Mouse (Mus musculus) kidney, postnatal 0 days (tissue): ENCODE data around the gene Commd8. TPM values are rescaled to one million over a fixed set of nuclear protein-coding genes. Genes with fewer than 3 reads are reported as not detected.

Experiments
- ATAC-seq: fragments of 200-750 bp; cut with Nextera tagmentation; replicated peaks from 2 replicates; pipeline ENCODE4 v1.8.0; 2017; ENCODE audit warnings: low read depth, moderate number of reproducible peaks, moderate TSS enrichment, moderate library complexity; ENCODE audit not compliant: low FRiP score
- DNase-seq: peaks from one replicate; pipeline ENCODE4 v3.0.0-alpha.2; 2016; ENCODE audit warnings: low spot score
- H3K27ac ChIP-seq: fragments of 300-500 bp; sonication (generic); 2 replicates; pipeline ENCODE4 v1.5.1; 2014; ENCODE audit warnings: mild to moderate bottlenecking
- H3K27me3 ChIP-seq: fragments of 300-500 bp; sonication (generic); 2 replicates; pipeline ENCODE4 v1.6.1; 2014; ENCODE audit warnings: low read length, mixed read lengths; ENCODE audit not compliant: insufficient read depth
- H3K36me3 ChIP-seq: fragments of 300-500 bp; sonication (generic); 2 replicates; pipeline ENCODE4 v1.6.1; 2014; ENCODE audit warnings: low read length, mixed read lengths; ENCODE audit not compliant: insufficient read depth
- H3K4me1 ChIP-seq: fragments of 300-500 bp; sonication (generic); replicated peaks from 2 replicates; pipeline ENCODE4 v1.6.1; 2014; ENCODE audit warnings: antibody characterized with exemption, low read length, mixed read lengths; ENCODE audit not compliant: insufficient read depth
- H3K4me2 ChIP-seq: fragments of 300-500 bp; sonication (generic); 2 replicates; pipeline ENCODE4 v1.6.1; 2014; ENCODE audit warnings: mild to moderate bottlenecking, low read length, moderate library complexity, mixed read lengths
- H3K4me3 ChIP-seq: fragments of 300-500 bp; sonication (generic); replicated peaks from 2 replicates; pipeline ENCODE4 v1.5.1; 2014; ENCODE audit warnings: low read depth, low read length
- H3K9ac ChIP-seq: fragments of 300-500 bp; sonication (generic); 2 replicates; pipeline ENCODE4 v1.6.1; 2014; ENCODE audit warnings: low read depth, low read length
- H3K9me3 ChIP-seq: fragments of 300-500 bp; sonication (generic); replicated peaks from 2 replicates; pipeline ENCODE4 v1.6.1; 2016; ENCODE audit warnings: low read length, inconsistent platforms, mixed read lengths
- CTCF ChIP-seq: IDR thresholded peaks from 2 replicates; pipeline ENCODE4 v1.5.1; 2016; ENCODE audit warnings: antibody characterized with exemption, low read depth, mild to moderate bottlenecking, moderate library complexity
- WGBS: fragments of 180-500 bp; shearing (Covaris S2); extraction: QIAGEN DNeasy Blood & Tissue Kit; methylation state at CpG from one replicate; pipeline ENCODE4 v1.1.7; 2014; 5-methylcytosine and 5-hydroxymethylcytosine counted together
- polyA plus RNA-seq: library from polyadenylated mRNA; unstranded; fragments of >200 nt; fragmentation: Nextera tagmentation; extraction: Ambion mirVana; gene quantifications from 2 replicates; pipeline ENCODE4 v1.2.1, GENCODE M21; 2015

Gene Commd8
- polyA plus RNA-seq, 1 experiment from 2014 or later, result 163 TPM

GRCm38 (mm10) chr5:72139619-72140018 lies 28.4 kb downstream of the Commd8 start:
- no peak overlapping the region for H3K4me3 ChIP-seq
- no peak overlapping the region for H3K4me2 ChIP-seq
- H3K36me3 ChIP-seq, result no peaks in the 10 kb centered on the region
- H3K9me3 ChIP-seq, result no peaks in the 10 kb centered on the region
- H3K27me3 ChIP-seq, result no peaks in the 10 kb centered on the region
- 43% methylated on average over 1 of the region's 1 CpGs for WGBS
- no peaks in the 10 kb centered on the region for H3K4me1 ChIP-seq
- no peak for ATAC-seq
- H3K27ac ChIP-seq, result no peak overlapping the region
- DNase-seq, result no peak
- H3K9ac ChIP-seq, result no peak overlapping the region
- no peak for TF ChIP-seq CTCF

- WGBS, result 87% methylated on average over 7 of the region's 7 CpGs
- Histone ChIP-seq H3K4me2 (no peak overlapping the region), H3K9ac (no peak overlapping the region), H3K27ac (no peak overlapping the region), H3K9me3 (no peaks in the 10 kb centered on the region), H3K4me1 (no peaks in the 10 kb centered on the region), H3K36me3 (no peaks in the 10 kb centered on the region), H3K27me3 (no peaks in the 10 kb centered on the region), H3K4me3 (no peak overlapping the region)
- DNase-seq, result no peak
- TF ChIP-seq CTCF, result no peak
- ATAC-seq, result no peak
Measured at GRCm38 (mm10) chr5:72138256-72138655, 29.7 kb downstream of the Commd8 start.

GRCm38 (mm10) chr5:72133906-72134305 lies 34.1 kb downstream of the Commd8 start:
- H3K36me3 ChIP-seq, result no peaks in the 10 kb centered on the region
- no peak for TF ChIP-seq CTCF
- no peaks in the 10 kb centered on the region for H3K27me3 ChIP-seq
- no peak overlapping the region for H3K27ac ChIP-seq
- no peak for ATAC-seq
- no peaks in the 10 kb centered on the region for H3K4me1 ChIP-seq
- DNase-seq, result no peak
- 52% methylated on average over 2 of the region's 2 CpGs for WGBS
- H3K9me3 ChIP-seq, result no peaks in the 10 kb centered on the region
- H3K4me3 ChIP-seq, result no peak overlapping the region
- H3K9ac ChIP-seq, result no peak overlapping the region
- no peak overlapping the region for H3K4me2 ChIP-seq

GRCm38 (mm10) chr5:72126681-72127080 lies 41.3 kb downstream of the Commd8 start:
- H3K4me2 ChIP-seq, result no peak overlapping the region
- H3K27me3 ChIP-seq, result no peaks in the 10 kb centered on the region
- WGBS, result 69% methylated on average over 4 of the region's 4 CpGs
- DNase-seq (no peak), ATAC-seq (no peak)
- no peak for TF ChIP-seq CTCF
- no peak overlapping the region for H3K27ac ChIP-seq
- no peaks in the 10 kb centered on the region for H3K9me3 ChIP-seq
- H3K4me3 ChIP-seq, result no peak overlapping the region
- no peaks in the 10 kb centered on the region for H3K4me1 ChIP-seq
- no peak overlapping the region for H3K9ac ChIP-seq
- H3K36me3 ChIP-seq, result no peaks in the 10 kb centered on the region

GRCm38 (mm10) chr5:72122414-72123037 lies 45.5 kb downstream of the Commd8 start:
- no peak for ATAC-seq
- TF ChIP-seq CTCF, result no peak

More at GRCm38 (mm10) chr5:72122414-72123037, 45.5 kb downstream of the Commd8 start:
- no peaks in the 10 kb centered on the region for H3K4me1 ChIP-seq
- DNase-seq, result no peak
- WGBS, result 92% methylated on average over 6 of the region's 6 CpGs
- no peak overlapping the region for H3K4me2 ChIP-seq
- H3K27ac ChIP-seq, result no peak overlapping the region
- no peaks in the 10 kb centered on the region for H3K9me3 ChIP-seq
- H3K4me3 ChIP-seq, result no peak overlapping the region
- no peaks in the 10 kb centered on the region for H3K36me3 ChIP-seq
- no peaks in the 10 kb centered on the region for H3K27me3 ChIP-seq
- H3K9ac ChIP-seq, result no peak overlapping the region
